Comparison of ENCODE assay signal across 8 mouse cellular contexts in genomic region chr10:95322076-95323070, GRCm38 (mm10). TPM values are rescaled to one million over a fixed set of nuclear protein-coding genes. Genes with fewer than 3 reads are reported as not detected.
DNase-seq lines count a peak whose midpoint lies in the region; ATAC-seq and TF ChIP-seq lines count a peak whose summit lies in the region.

No protein-coding gene starts in this region.

- no peaks in the 10 kb centered on the region for H3K27me3 ChIP-seq in hindbrain, embryonic 14.5 days (ENCODE audit: control insufficient read depth, insufficient read depth, low read length)
- 0 out of 2 replicates have a peak, but pooled peaks cover 8% of the 10 kb centered on the region for H3K27me3 ChIP-seq in limb, embryonic 13.5 days
- no peaks in the 10 kb centered on the region for H3K27me3 ChIP-seq in midbrain, embryonic 14.5 days (ENCODE audit: control insufficient read depth, insufficient read depth, low read length)

- H3K9me3 ChIP-seq in hindbrain, embryonic 14.5 days (ENCODE audit: control insufficient read depth, low read length): no peaks in the 10 kb centered on the region
- no peaks in the 10 kb centered on the region; the same call in 1 of the 2 replicates for H3K9me3 ChIP-seq in limb, embryonic 13.5 days
- no peaks in the 10 kb centered on the region for H3K9me3 ChIP-seq in midbrain, embryonic 14.5 days (ENCODE audit: control insufficient read depth, low read length)

- peak overlapping the region; percentile 82; the same call in 1 of the 2 replicates for H3K9ac ChIP-seq in hindbrain, embryonic 14.5 days
- H3K9ac ChIP-seq in limb, embryonic 13.5 days: no peak overlapping the region
- peak overlapping the region; percentile 68 for H3K9ac ChIP-seq in midbrain, embryonic 14.5 days (replicated peaks; ENCODE audit: low read length)

- peak overlapping the region; percentile 70 for H3K27ac ChIP-seq in brown adipose tissue, adult 24 weeks (replicated peaks; ENCODE audit: low read depth, low read length)
- H3K27ac ChIP-seq in gastrocnemius, adult 2 months: peak overlapping the region; percentile 99
- H3K27ac ChIP-seq in hindbrain, embryonic 14.5 days: peak overlapping the region; percentile 96
- H3K27ac ChIP-seq in limb, embryonic 13.5 days: peak overlapping the region; percentile 52; the same call in 1 of the 2 replicates
- H3K27ac ChIP-seq in midbrain, embryonic 14.5 days (replicated peaks; ENCODE audit: low read depth, low read length): peak overlapping the region; percentile 94

- no peak for ATAC-seq in frontal cortex, adult (ENCODE audit: low TSS enrichment)
- ATAC-seq in hindbrain, embryonic 14.5 days (ENCODE audit: low FRiP score): 0 out of 2 replicates have a peak, but pooled peaks have one; percentile 19
- ATAC-seq in limb, embryonic 13.5 days (ENCODE audit: low FRiP score, low read depth): no peak
- ATAC-seq in midbrain, embryonic 14.5 days (ENCODE audit: low FRiP score, low TSS enrichment): no peak

- H3K4me2 ChIP-seq in hindbrain, embryonic 14.5 days (replicated peaks): peak overlapping the region; percentile 81
- peak overlapping the region; percentile 75 for H3K4me2 ChIP-seq in limb, embryonic 13.5 days (replicated peaks)
- H3K4me2 ChIP-seq in midbrain, embryonic 14.5 days (ENCODE audit: low read length): peak overlapping the region; percentile 60

- peak overlapping the region; percentile 24 for H3K4me3 ChIP-seq in brown adipose tissue, adult 24 weeks (ENCODE audit: insufficient read depth, low read depth, low read length)
- H3K4me3 ChIP-seq in gastrocnemius, adult 2 months: peak overlapping the region; percentile 89
- H3K4me3 ChIP-seq in hindbrain, embryonic 14.5 days (replicated peaks; ENCODE audit: low read length): peak overlapping the region; percentile 65; the same call in 1 of the 2 replicates
- H3K4me3 ChIP-seq in limb, embryonic 13.5 days: peak overlapping the region; percentile 66
- H3K4me3 ChIP-seq in midbrain, embryonic 14.5 days (replicated peaks; ENCODE audit: low read depth, low read length): peak overlapping the region; percentile 53

- no peaks in the 10 kb centered on the region for H3K36me3 ChIP-seq in hindbrain, embryonic 14.5 days (replicated peaks; ENCODE audit: control insufficient read depth, insufficient read depth)
- no peaks in the 10 kb centered on the region for H3K36me3 ChIP-seq in limb, embryonic 13.5 days
- H3K36me3 ChIP-seq in midbrain, embryonic 14.5 days (ENCODE audit: control insufficient read depth, insufficient read depth, low read length): no peaks in the 10 kb centered on the region

- WGBS in hindbrain, embryonic 14.5 days: 56% methylated on average over 20 of the region's 20 CpGs
- WGBS in limb, embryonic 13.5 days: 53% methylated on average over 20 of the region's 20 CpGs
- WGBS in midbrain, embryonic 14.5 days: 66% methylated on average over 20 of the region's 20 CpGs

- DNase-seq in frontal cortex, postnatal 14 days (ENCODE audit: low spot score in 2 of 2): peak; percentile 20 to 25
- peak; percentile 92 for DNase-seq in gastrocnemius, adult 2 months
- DNase-seq in hindbrain, embryonic 14.5 days (ENCODE audit: low spot score): no peak
- DNase-seq in midbrain, embryonic 14.5 days: peak; percentile 49
- DNase-seq in thymus, postnatal 14 days: no peak

- intact Hi-C loops in gastrocnemius, adult 2 months (cut with DNase I): loop anchor here (2.0 to 5.0 kb wide), 4 partner anchors 68 to 220 kb away; partner anchors contain the start of gene Socs2

- TF ChIP-seq CTCF in gastrocnemius, adult 2 months (IDR thresholded peaks at IDR 0.05): no peak

- peaks cover 21% of the 10 kb centered on the region for H3K4me1 ChIP-seq in brown adipose tissue, adult 24 weeks (ENCODE audit: control insufficient read depth, insufficient read depth, insufficient read length, low read length)
- peaks cover 13% of the 10 kb centered on the region for H3K4me1 ChIP-seq in hindbrain, embryonic 14.5 days (replicated peaks; ENCODE audit: control insufficient read depth, insufficient read depth, low read length)
- peaks cover 17% of the 10 kb centered on the region for H3K4me1 ChIP-seq in limb, embryonic 13.5 days
- H3K4me1 ChIP-seq in midbrain, embryonic 14.5 days (ENCODE audit: control insufficient read depth, insufficient read depth, low read length): peaks cover 12% of the 10 kb centered on the region

RNA-seq across cellular contexts. Expression of gene Cradd, which starts 1.6 kb away (rescaled TPM):
- 6.2 and 6.5 TPM in 2 replicates for polyA plus RNA-seq in brown adipose tissue, adult 24 weeks (2012; ENCODE audit: insufficient read depth, insufficient read length, missing spikeins)
- total RNA-seq in gastrocnemius, adult 2 months (2021): 1 to 10 TPM; 8.6 to 9.8 TPM
- 9.9 and 11.6 TPM in 2 replicates for polyA plus RNA-seq in hindbrain, embryonic 14.5 days (2014; fragmentation: Nextera tagmentation; extraction: Ambion mirVana)
- polyA plus RNA-seq in limb, embryonic 13.5 days (2015; fragmentation: Nextera tagmentation; extraction: Ambion mirVana): 9.7 and 11.4 TPM in 2 replicates
- polyA plus RNA-seq in midbrain, embryonic 14.5 days (2014; fragmentation: Nextera tagmentation; extraction: Ambion mirVana): 12.0 and 12.5 TPM in 2 replicates

Comparison
In these comparisons a context has a peak if more than half of its experiments do, and no peak if none do; other contexts are left out.
1. DNase-seq: peak in frontal cortex, postnatal 14 days (2 of 2), gastrocnemius, adult 2 months (single experiment) and midbrain, embryonic 14.5 days (single experiment); none in hindbrain, embryonic 14.5 days (single experiment) and thymus, postnatal 14 days (single experiment).
2. H3K4me3 ChIP-seq: peak in every context shown above with its lines; median percentile 89 in gastrocnemius, adult 2 months; 66 in limb, embryonic 13.5 days; 65 in hindbrain, embryonic 14.5 days; 53 in midbrain, embryonic 14.5 days; 24 in brown adipose tissue, adult 24 weeks.
3. Peak in every context shown above with its lines, with median percentiles within 50 percentile points of each other: H3K27ac ChIP-seq and H3K4me2 ChIP-seq.